Mouse (Mus musculus) kidney, postnatal 0 days (tissue): ENCODE results near the gene Phc3. TPM values are rescaled to one million over a fixed set of nuclear protein-coding genes. Genes with fewer than 3 reads are reported as not detected.

Source experiments
- ATAC-seq: fragments of 200-750 bp; cut with Nextera tagmentation; replicated peaks from 2 replicates; pipeline ENCODE4 v1.8.0; 2017; ENCODE audit warnings: low read depth, moderate number of reproducible peaks, moderate TSS enrichment, moderate library complexity; ENCODE audit not compliant: low FRiP score
- DNase-seq: peaks from one replicate; pipeline ENCODE4 v3.0.0-alpha.2; 2016; ENCODE audit warnings: low spot score
- H3K27ac ChIP-seq: fragments of 300-500 bp; sonication (generic); 2 replicates; pipeline ENCODE4 v1.5.1; 2014; ENCODE audit warnings: mild to moderate bottlenecking
- H3K27me3 ChIP-seq: fragments of 300-500 bp; sonication (generic); 2 replicates; pipeline ENCODE4 v1.6.1; 2014; ENCODE audit warnings: low read length, mixed read lengths; ENCODE audit not compliant: insufficient read depth
- H3K36me3 ChIP-seq: fragments of 300-500 bp; sonication (generic); 2 replicates; pipeline ENCODE4 v1.6.1; 2014; ENCODE audit warnings: low read length, mixed read lengths; ENCODE audit not compliant: insufficient read depth
- H3K4me1 ChIP-seq: fragments of 300-500 bp; sonication (generic); replicated peaks from 2 replicates; pipeline ENCODE4 v1.6.1; 2014; ENCODE audit warnings: antibody characterized with exemption, low read length, mixed read lengths; ENCODE audit not compliant: insufficient read depth
- H3K4me2 ChIP-seq: fragments of 300-500 bp; sonication (generic); 2 replicates; pipeline ENCODE4 v1.6.1; 2014; ENCODE audit warnings: mild to moderate bottlenecking, low read length, moderate library complexity, mixed read lengths
- H3K4me3 ChIP-seq: fragments of 300-500 bp; sonication (generic); replicated peaks from 2 replicates; pipeline ENCODE4 v1.5.1; 2014; ENCODE audit warnings: low read depth, low read length
- H3K9ac ChIP-seq: fragments of 300-500 bp; sonication (generic); 2 replicates; pipeline ENCODE4 v1.6.1; 2014; ENCODE audit warnings: low read depth, low read length
- H3K9me3 ChIP-seq: fragments of 300-500 bp; sonication (generic); replicated peaks from 2 replicates; pipeline ENCODE4 v1.6.1; 2016; ENCODE audit warnings: low read length, inconsistent platforms, mixed read lengths
- CTCF ChIP-seq: IDR thresholded peaks from 2 replicates; pipeline ENCODE4 v1.5.1; 2016; ENCODE audit warnings: antibody characterized with exemption, low read depth, mild to moderate bottlenecking, moderate library complexity
- WGBS: fragments of 180-500 bp; shearing (Covaris S2); extraction: QIAGEN DNeasy Blood & Tissue Kit; methylation state at CpG from one replicate; pipeline ENCODE4 v1.1.7; 2014; 5-methylcytosine and 5-hydroxymethylcytosine counted together
- polyA plus RNA-seq: library from polyadenylated mRNA; unstranded; fragments of >200 nt; fragmentation: Nextera tagmentation; extraction: Ambion mirVana; gene quantifications from 2 replicates; pipeline ENCODE4 v1.2.1, GENCODE M21; 2015

The Phc3 gene
- polyA plus RNA-seq, result 4.5 and 4.7 TPM in 2 replicates

GRCm38 (mm10) chr3:30969104-30969581, at the start of gene Phc3:
Phc3 (minus strand) TSS chr3:30969415.
- Histone ChIP-seq H3K9ac (peak within 1 kb of the TSS; percentile 95), H3K4me1 (0 out of 2 replicates have a peak, but pooled peaks cover 5% of the 10 kb centered on the region), H3K27me3 (no peaks in the 10 kb centered on the region), H3K4me2 (peak within 1 kb of the TSS; percentile 67), H3K9me3 (no peaks in the 10 kb centered on the region), H3K27ac (peak within 1 kb of the TSS; percentile 95), H3K4me3 (peak within 1 kb of the TSS; percentile 99), H3K36me3 (peaks cover 8% of the 10 kb centered on the region; the same call in 1 of the 2 replicates)
- DNase-seq (peak; percentile 97), ATAC-seq (peak; percentile 86)
- under 1% methylated on average over 31 of the region's 34 CpGs for WGBS
- TF ChIP-seq CTCF, result no peak

DNA sequence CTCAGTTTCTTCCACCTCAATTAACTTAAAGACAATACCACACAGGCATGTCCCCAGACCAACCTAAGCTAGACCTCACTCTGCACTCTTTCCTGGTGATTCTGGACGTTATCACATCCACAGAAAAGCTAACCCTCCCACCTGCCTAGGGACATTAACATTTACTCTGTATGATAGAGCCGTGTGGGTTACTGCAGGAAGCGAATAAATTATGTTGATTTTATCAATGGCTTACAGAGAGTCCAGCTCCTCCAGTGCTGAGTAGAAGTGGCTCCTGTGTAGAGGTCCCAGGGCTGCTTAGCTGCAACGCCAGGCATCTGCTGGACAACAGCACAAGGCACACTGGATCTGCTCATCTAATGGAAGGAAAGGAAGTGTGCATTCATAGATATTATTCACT, 48.4 kb upstream of the Phc3 start:
- no peak overlapping the region for H3K9ac ChIP-seq
- no peaks in the 10 kb centered on the region for H3K36me3 ChIP-seq
- ATAC-seq (no peak), DNase-seq (no peak)
- no peaks in the 10 kb centered on the region for H3K27me3 ChIP-seq
- TF ChIP-seq CTCF, result no peak
- no peaks in the 10 kb centered on the region for H3K9me3 ChIP-seq
- H3K4me2 ChIP-seq, result no peak overlapping the region
- peaks cover 23% of the 10 kb centered on the region for H3K4me1 ChIP-seq
- WGBS, result 50% methylated on average over 4 of the region's 4 CpGs
- no peak overlapping the region for H3K27ac ChIP-seq
- H3K4me3 ChIP-seq, result no peak overlapping the region

DNA sequence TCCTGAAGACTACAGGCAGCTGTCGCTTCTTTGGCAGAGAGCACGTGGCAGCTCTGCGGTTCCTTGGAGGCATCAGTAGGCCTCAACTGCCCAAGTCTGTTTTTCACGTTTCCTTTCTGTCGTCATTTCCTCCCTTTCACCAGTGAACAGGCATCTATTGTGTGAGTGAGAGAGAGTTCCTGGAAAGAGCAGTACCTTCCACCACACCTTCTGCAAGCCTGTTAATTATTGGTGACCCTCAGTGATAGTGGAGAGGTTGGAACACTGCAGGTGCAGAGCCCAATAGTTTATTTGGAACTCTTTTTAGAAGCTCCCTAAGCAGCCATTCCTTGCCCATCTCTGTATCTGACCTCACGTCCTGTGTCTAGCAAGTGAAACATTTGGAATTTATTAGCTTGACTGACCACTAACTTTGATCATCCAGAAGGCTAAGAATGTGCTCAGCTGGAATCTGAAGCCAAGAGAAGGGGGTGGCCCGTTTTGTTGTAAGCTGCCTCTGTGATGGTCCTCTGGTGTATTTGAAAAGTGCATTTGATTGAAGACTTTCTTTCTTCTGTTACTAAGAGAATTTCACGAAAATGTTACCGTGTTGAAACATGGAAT, 47.5 kb upstream of the Phc3 start:
- H3K4me3 ChIP-seq, result no peak overlapping the region
- H3K36me3 ChIP-seq, result no peaks in the 10 kb centered on the region
- 31% methylated on average over 9 of the region's 9 CpGs for WGBS
- H3K9ac ChIP-seq, result no peak overlapping the region
- ATAC-seq, result peak; percentile 34
- H3K4me1 ChIP-seq, result peaks cover 19% of the 10 kb centered on the region
- H3K27ac ChIP-seq, result peak overlapping the region; percentile 60; the same call in 1 of the 2 replicates
- no peaks in the 10 kb centered on the region for H3K27me3 ChIP-seq
- no peak for TF ChIP-seq CTCF
- peak; percentile 79 for DNase-seq
- no peak overlapping the region for H3K4me2 ChIP-seq
- no peaks in the 10 kb centered on the region for H3K9me3 ChIP-seq

DNA sequence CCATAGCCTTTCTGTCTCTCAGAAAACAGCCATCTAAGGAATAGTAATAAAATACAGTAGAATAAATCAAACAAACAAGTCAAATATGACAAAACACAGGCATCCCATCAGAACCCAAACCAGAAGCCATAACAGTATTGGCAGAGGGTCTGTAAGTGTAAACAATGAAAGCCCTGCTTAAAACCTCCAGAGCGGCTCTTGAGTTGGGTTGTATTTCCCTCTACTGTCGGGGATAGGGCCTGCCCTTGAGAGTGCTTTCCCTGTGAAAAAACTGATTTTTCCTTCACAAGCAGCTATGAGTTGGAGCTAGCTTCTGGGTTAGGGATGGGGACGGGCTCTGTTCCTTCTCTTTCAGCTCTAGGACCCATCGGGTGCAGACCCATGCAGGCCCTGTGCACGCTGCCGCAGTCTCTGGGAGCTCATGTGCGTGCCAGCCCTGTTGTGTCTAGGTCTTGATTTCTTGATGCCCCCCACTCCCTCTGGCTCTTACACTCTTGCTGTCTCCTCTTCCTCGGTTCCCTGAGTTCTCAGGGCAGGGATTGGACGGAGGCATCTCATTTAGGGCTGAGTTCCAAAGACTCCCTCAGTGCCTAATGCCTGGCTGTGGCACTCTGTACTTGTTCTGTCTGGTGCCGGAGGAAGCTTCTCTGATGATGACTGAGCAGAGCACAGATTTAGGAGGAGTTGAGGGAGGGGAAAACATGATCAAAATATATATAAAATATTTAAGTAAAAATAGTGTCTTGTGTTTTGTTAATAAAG, 46.6 kb upstream of the Phc3 start:
- Histone ChIP-seq H3K4me2 (no peak overlapping the region), H3K27me3 (no peaks in the 10 kb centered on the region), H3K4me3 (no peak overlapping the region), H3K9me3 (no peaks in the 10 kb centered on the region), H3K27ac (peak overlapping the region; percentile 60), H3K36me3 (no peaks in the 10 kb centered on the region), H3K4me1 (peaks cover 19% of the 10 kb centered on the region), H3K9ac (no peak overlapping the region)
- WGBS, result 63% methylated on average over 10 of the region's 10 CpGs
- ATAC-seq (no peak), DNase-seq (peak; percentile 49)
- TF ChIP-seq CTCF, result peak; percentile 22; the same call in 1 of the 2 replicates

GRCm38 (mm10) chr3:31014374-31014773, 45.2 kb upstream of the Phc3 start:
- H3K9me3 ChIP-seq, result no peaks in the 10 kb centered on the region
- ATAC-seq (no peak), DNase-seq (no peak)
- no peaks in the 10 kb centered on the region for H3K36me3 ChIP-seq
- H3K27ac ChIP-seq, result no peak overlapping the region
- WGBS, result 70% methylated on average over 2 of the region's 2 CpGs
- H3K27me3 ChIP-seq, result no peaks in the 10 kb centered on the region
- no peak for TF ChIP-seq CTCF
- H3K9ac ChIP-seq, result no peak overlapping the region
- no peak overlapping the region for H3K4me2 ChIP-seq
- H3K4me3 ChIP-seq, result no peak overlapping the region
- peaks cover 19% of the 10 kb centered on the region for H3K4me1 ChIP-seq

DNA sequence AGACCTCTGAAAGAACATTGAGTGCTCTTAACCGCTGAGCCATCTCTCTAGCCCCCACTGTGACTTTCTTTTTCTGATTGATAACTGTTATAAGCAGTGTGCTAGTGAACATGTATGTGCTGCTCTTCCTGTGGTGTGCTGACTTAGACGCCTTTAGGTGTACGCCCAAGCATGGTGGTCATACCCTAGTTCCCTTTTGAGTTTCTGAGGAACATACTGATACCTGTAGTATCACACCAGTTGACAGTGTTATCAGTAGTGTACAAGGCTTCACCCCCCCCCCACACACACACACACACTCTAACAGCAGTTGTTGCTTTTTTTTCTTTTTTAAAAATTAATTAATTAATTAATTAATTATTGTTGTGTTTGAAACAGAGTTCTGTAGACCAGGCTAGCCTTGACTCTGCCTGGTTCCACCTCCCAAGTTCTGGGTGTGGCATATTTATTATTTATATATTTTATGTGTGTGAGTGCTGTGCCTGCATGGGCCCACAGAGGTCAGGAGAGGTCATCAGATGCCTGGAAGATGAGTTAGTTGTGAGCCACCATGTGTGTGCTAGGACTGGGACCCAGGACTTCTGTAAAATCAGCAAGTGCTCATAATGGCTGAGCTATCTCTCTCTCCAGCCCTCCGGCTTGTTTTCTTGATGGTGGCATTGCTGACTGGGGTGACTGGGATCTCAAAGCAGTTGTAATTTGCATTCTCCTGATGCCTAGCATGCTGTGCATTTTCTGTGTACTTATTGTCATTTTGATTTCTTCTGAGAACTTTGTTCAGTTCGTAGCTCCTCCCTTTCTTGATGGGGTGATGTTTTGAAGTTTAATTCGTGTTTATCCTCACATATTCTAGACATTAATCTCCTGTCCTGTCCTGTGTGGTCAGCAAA, 35.4 kb upstream of the Phc3 start:
- H3K27ac ChIP-seq, result no peak overlapping the region
- 83% methylated on average over 6 of the region's 6 CpGs for WGBS
- no peak for ATAC-seq

More for the DNA sequence above, 35.4 kb upstream of the Phc3 start:
- Histone ChIP-seq H3K4me1 (0 out of 2 replicates have a peak, but pooled peaks cover 11% of the 10 kb centered on the region), H3K27me3 (no peaks in the 10 kb centered on the region), H3K4me2 (no peak overlapping the region), H3K9ac (no peak overlapping the region), H3K9me3 (no peaks in the 10 kb centered on the region), H3K36me3 (no peaks in the 10 kb centered on the region), H3K4me3 (no peak overlapping the region)
- no peak for TF ChIP-seq CTCF
- DNase-seq, result no peak
